Mouse (Mus musculus) neural tube, embryonic 13.5 days (tissue): ENCODE results near the gene Acbd6. TPM values are rescaled to one million over a fixed set of nuclear protein-coding genes. Genes with fewer than 3 reads are reported as not detected.
A peak's percentile ranks its signal among the peaks of the same experiment; 100 is the strongest.

Experiments used
- ATAC-seq: fragments of 200-750 bp; cut with Nextera tagmentation; 2 replicates; pipeline ENCODE4 v1.8.0; 2017; ENCODE audit warnings: low read depth, mild to moderate bottlenecking, moderate TSS enrichment, moderate library complexity
- H3K27ac ChIP-seq: fragments of 300-500 bp; sonication (generic); replicated peaks from 2 replicates; pipeline ENCODE4 v1.5.1; 2015; ENCODE audit warnings: moderate library complexity, mild to moderate bottlenecking, inconsistent platforms
- H3K27me3 ChIP-seq: fragments of 300-500 bp; sonication (generic); 2 replicates; pipeline ENCODE4 v1.6.1; 2015; ENCODE audit warnings: mild to moderate bottlenecking, inconsistent platforms
- H3K36me3 ChIP-seq: fragments of 300-500 bp; sonication (generic); 2 replicates; pipeline ENCODE4 v1.6.1; 2015; ENCODE audit warnings: mild to moderate bottlenecking, inconsistent platforms
- H3K4me1 ChIP-seq: fragments of 300-500 bp; sonication (generic); replicated peaks from 2 replicates; pipeline ENCODE4 v1.6.1; 2015; ENCODE audit warnings: inconsistent platforms
- H3K4me2 ChIP-seq: fragments of 300-500 bp; sonication (generic); 2 replicates; pipeline ENCODE4 v1.6.1; 2015; ENCODE audit warnings: inconsistent platforms, mild to moderate bottlenecking, moderate library complexity
- H3K4me3 ChIP-seq: fragments of 300-500 bp; sonication (generic); 2 replicates; pipeline ENCODE4 v1.5.1; 2015; ENCODE audit warnings: mild to moderate bottlenecking, inconsistent platforms
- H3K9ac ChIP-seq: fragments of 300-500 bp; sonication (generic); 2 replicates; pipeline ENCODE4 v1.6.1; 2015; ENCODE audit warnings: moderate library complexity, mild to moderate bottlenecking, inconsistent platforms
- H3K9me3 ChIP-seq: fragments of 300-500 bp; sonication (generic); 2 replicates; pipeline ENCODE4 v1.6.1; 2016; ENCODE audit warnings: inconsistent platforms
- WGBS: fragments of 180-500 bp; shearing (Covaris S2); methylation state at CpG from one replicate; pipeline ENCODE4 v1.1.7; 2015; 5-methylcytosine and 5-hydroxymethylcytosine counted together
- polyA plus RNA-seq: library from polyadenylated mRNA; unstranded; fragments of >200 nt; fragmentation: Nextera tagmentation; extraction: Ambion mirVana; gene quantifications from 2 replicates; pipeline ENCODE4 v1.2.1, GENCODE M21; 2015

Gene Acbd6
- polyA plus RNA-seq, 1 experiment from 2014 or later: 90.6 TPM

- no peak overlapping the region; the same call in 1 of the 2 replicates for H3K9ac ChIP-seq
- H3K27me3 ChIP-seq: peaks cover 100% of the 10 kb centered on the region
- no peaks in the 10 kb centered on the region for H3K36me3 ChIP-seq
- peaks cover 11% of the 10 kb centered on the region for H3K4me1 ChIP-seq
- H3K9me3 ChIP-seq: no peaks in the 10 kb centered on the region
- H3K4me2 ChIP-seq: peak overlapping the region; percentile 14; the same call in 1 of the 2 replicates
- no peak overlapping the region for H3K27ac ChIP-seq
- WGBS: under 1% methylated on average over 26 of the region's 26 CpGs
- H3K4me3 ChIP-seq: peak overlapping the region; percentile 4; the same call in 1 of the 2 replicates
- ATAC-seq: no peak
These were observed 178.3 kb downstream of the Acbd6 start for GRCm38 (mm10) chr1:155736096-155736825.

- H3K9ac ChIP-seq: no peak overlapping the region; the same call in 1 of the 2 replicates
- 0 out of 2 replicates have a peak overlapping the region, but pooled peaks have one; percentile 6 for H3K4me2 ChIP-seq
- no peaks in the 10 kb centered on the region for H3K9me3 ChIP-seq
- WGBS: under 1% methylated on average over 58 of the region's 58 CpGs
- H3K4me1 ChIP-seq: peaks cover 20% of the 10 kb centered on the region
- ATAC-seq: no peak
- H3K27ac ChIP-seq: no peak overlapping the region; the same call in 1 of the 2 replicates
- H3K4me3 ChIP-seq: peak overlapping the region; percentile 4
- H3K27me3 ChIP-seq: peaks cover 100% of the 10 kb centered on the region
- H3K36me3 ChIP-seq: no peaks in the 10 kb centered on the region
These were observed 179.3 kb downstream of the Acbd6 start for GRCm38 (mm10) chr1:155737017-155737808.

GRCm38 (mm10) chr1:155737809-155738383 is 180.0 kb downstream of the Acbd6 start:
- Histone ChIP-seq H3K4me2 (no peak overlapping the region), H3K4me1 (peaks cover 27% of the 10 kb centered on the region), H3K4me3 (peak overlapping the region; percentile 11), H3K27me3 (peaks cover 100% of the 10 kb centered on the region), H3K36me3 (no peaks in the 10 kb centered on the region), H3K9me3 (no peaks in the 10 kb centered on the region), H3K9ac (no peak overlapping the region), H3K27ac (peak overlapping the region; percentile 33; the same call in 1 of the 2 replicates)
- ATAC-seq: no peak
- under 1% methylated on average over 25 of the region's 25 CpGs for WGBS

Other genes starting within 250 kb of the Acbd6 start
- gene Xpr1, start 140.7 kb upstream of the Acbd6 start, polyA plus RNA-seq: 45.3 and 48.7 TPM in 2 replicates
- 5.5 and 7.5 TPM in 2 replicates for gene Lhx4, start 193.6 kb downstream of the Acbd6 start, polyA plus RNA-seq